Mouse (Mus musculus): Measurements from ENCODE around the gene Rtca.

DNA sequence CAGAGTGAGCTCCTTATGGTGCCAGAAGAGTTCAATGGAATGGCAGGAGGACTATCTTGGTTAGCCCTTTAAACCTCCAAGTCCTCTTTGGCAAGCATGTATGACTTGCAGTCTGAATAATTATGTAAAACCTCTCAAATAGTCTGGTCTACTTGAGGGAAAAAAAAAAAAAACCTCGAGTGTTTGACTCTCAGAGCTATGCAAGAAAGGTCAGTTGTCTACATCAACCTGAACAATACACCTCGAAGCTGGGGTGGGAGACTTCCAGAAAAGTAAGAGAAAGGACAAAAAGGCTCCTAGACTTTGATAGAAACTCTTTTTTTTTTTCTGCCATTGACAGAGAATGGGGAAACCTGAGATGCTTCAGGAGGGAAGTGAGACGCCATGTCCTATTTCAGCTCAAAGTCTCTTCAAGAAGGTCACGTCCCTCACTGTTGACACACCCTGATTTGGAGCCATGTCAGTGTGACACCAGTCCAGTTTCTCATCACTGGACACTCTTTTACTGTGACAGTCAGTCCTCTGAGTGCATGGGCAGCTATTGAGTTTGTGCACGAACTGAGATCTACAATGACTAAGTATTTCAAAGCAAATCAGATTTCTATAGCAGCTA, 31.2 kb downstream of the Rtca start:
- TF ChIP-seq CTCF (IDR thresholded peaks at IDR 0.05; ENCODE audit: extremely low read depth, insufficient read depth, insufficient read length, insufficient replicate concordance): no peak
- TF ChIP-seq POLR2A (IDR thresholded peaks at IDR 0.05; ENCODE audit: low read depth, low read length): no peak

Data from spleen, adult 2 months (tissue).